Mouse (Mus musculus) MEL (cell line): ENCODE data around the gene Srbd1. TPM values are rescaled to one million over a fixed set of nuclear protein-coding genes. Genes with fewer than 3 reads are reported as not detected.

Source experiments
- DNase-seq: peaks from one replicate; pipeline ENCODE4 v3.0.0; 2011; ENCODE audit warnings: low read depth, low spot score
- H3K27ac ChIP-seq: 2 replicates; pipeline ENCODE4 v1.5.1; 2012; ENCODE audit warnings: low read depth, mild to moderate bottlenecking, control low read depth, low read length, moderate library complexity; ENCODE audit not compliant: control insufficient read depth
- H3K27me3 ChIP-seq, 2 experiments: fragments of 150-350 bp in 1 of 2; sonication (generic) in 1 of 2; 2 replicates each; pipeline ENCODE4 v1.6.1; 2012; ENCODE audit warnings: low read length in 2 of 2, mild to moderate bottlenecking in 2 of 2, improper control_type of control experiment in 1 of 2, moderate library complexity in 1 of 2; ENCODE audit not compliant: insufficient read depth in 2 of 2, control insufficient read depth in 1 of 2
- H3K36me3 ChIP-seq, 2 experiments: 2 replicates each; pipeline ENCODE4 v1.6.1; 2012 to 2014; ENCODE audit warnings: low read length in 2 of 2, improper control_type of control experiment in 1 of 2, inconsistent platforms in 1 of 2, mild to moderate bottlenecking in 1 of 2; ENCODE audit not compliant: insufficient read depth in 2 of 2, control insufficient read depth in 1 of 2
- H3K4me1 ChIP-seq, 2 experiments: fragments of 150-350 bp in 1 of 2; sonication (generic) in 1 of 2; 2 replicates each; pipeline ENCODE4 v1.6.1; 2012; ENCODE audit warnings: low read length in 2 of 2, improper control_type of control experiment in 1 of 2, mild to moderate bottlenecking in 1 of 2; ENCODE audit not compliant: insufficient read depth in 2 of 2, control insufficient read depth in 1 of 2
- H3K4me3 ChIP-seq, 2 experiments: fragments of 150-350 bp in 1 of 2; sonication (generic) in 1 of 2; 2 replicates each; pipeline ENCODE4 v1.5.1; 2012; ENCODE audit warnings: low read depth in 2 of 2, low read length in 2 of 2, mild to moderate bottlenecking in 2 of 2, moderate library complexity in 2 of 2, control low read depth in 1 of 2, improper control_type of control experiment in 1 of 2; ENCODE audit not compliant: control insufficient read depth in 1 of 2, insufficient read depth in 1 of 2
- H3K79me2 ChIP-seq: 2 replicates; pipeline ENCODE4 v1.6.1; 2012; ENCODE audit warnings: mild to moderate bottlenecking, low read length, moderate library complexity; ENCODE audit not compliant: control insufficient read depth, poor library complexity, insufficient read depth
- H3K9ac ChIP-seq: 2 replicates; pipeline ENCODE4 v1.6.1; 2012; ENCODE audit warnings: low read depth, mild to moderate bottlenecking, control low read depth, low read length, moderate library complexity; ENCODE audit not compliant: control insufficient read depth, poor library complexity, severe bottlenecking
- H3K9me3 ChIP-seq: fragments of 150-350 bp; sonication (generic); replicated peaks from 2 replicates; pipeline ENCODE4 v1.6.1; 2012; ENCODE audit warnings: mild to moderate bottlenecking, low read length, improper control_type of control experiment, moderate library complexity; ENCODE audit not compliant: insufficient read depth
- BHLHE40 ChIP-seq: IDR thresholded peaks from 2 replicates; pipeline ENCODE4 v1.6.1; 2012; ENCODE audit warnings: low read depth, mild to moderate bottlenecking, inconsistent platforms, low read length, improper control_type of control experiment, borderline replicate concordance
- CTCF ChIP-seq, 3 experiments: IDR thresholded peaks in 2 of 3; conservative IDR thresholded peaks in 1 of 3; 2 replicates each; pipeline ENCODE4 v1.5.1; 2011 to 2012; ENCODE audit warnings: low read length in 3 of 3, low read depth in 2 of 3, mild to moderate bottlenecking in 2 of 3, improper control_type of control experiment in 1 of 3, inconsistent platforms in 1 of 3, mixed read lengths in 1 of 3, moderate library complexity in 1 of 3; ENCODE audit not compliant: control insufficient read depth in 1 of 3, insufficient read depth in 1 of 3, poor library complexity in 1 of 3, severe bottlenecking in 1 of 3
- ELF1 ChIP-seq: IDR thresholded peaks from 2 replicates; pipeline ENCODE4 v1.6.1; 2014; ENCODE audit warnings: low read depth, mild to moderate bottlenecking, inconsistent platforms, low read length, improper control_type of control experiment, moderate library complexity
- EP300 ChIP-seq, 2 experiments: IDR thresholded peaks; 2 replicates each; pipeline ENCODE4 v1.6.1; 2011; ENCODE audit warnings: improper control_type of control experiment in 2 of 2, low read length in 2 of 2, low read depth in 1 of 2, mild to moderate bottlenecking in 1 of 2
- ETS1 ChIP-seq: IDR thresholded peaks from 2 replicates; pipeline ENCODE4 v1.6.1; 2012; ENCODE audit warnings: low read depth, mild to moderate bottlenecking, inconsistent platforms, low read length, improper control_type of control experiment, moderate library complexity
- GABPA ChIP-seq: IDR thresholded peaks from 2 replicates; pipeline ENCODE4 v1.6.1; 2012; ENCODE audit warnings: low read depth, mild to moderate bottlenecking, inconsistent platforms, low read length, improper control_type of control experiment, moderate library complexity
- GATA1 ChIP-seq: IDR thresholded peaks from 2 replicates; pipeline ENCODE4 v1.6.1; 2011; ENCODE audit warnings: low read depth, low read length, improper control_type of control experiment
- HCFC1 ChIP-seq: IDR thresholded peaks from 2 replicates; pipeline ENCODE4 v1.6.1; 2012; ENCODE audit warnings: low read depth, mild to moderate bottlenecking, inconsistent platforms, low read length, improper control_type of control experiment, moderate library complexity
- KAT2A ChIP-seq: conservative IDR thresholded peaks from 2 replicates; pipeline ENCODE4 v1.6.1; 2012; ENCODE audit warnings: low read depth, low read length, improper control_type of control experiment, inconsistent platforms
- MAZ ChIP-seq: IDR thresholded peaks from 2 replicates; pipeline ENCODE4 v1.6.1; 2012; ENCODE audit warnings: low read depth, mild to moderate bottlenecking, inconsistent platforms, low read length, improper control_type of control experiment
- MEF2A ChIP-seq: IDR thresholded peaks from 2 replicates; pipeline ENCODE4 v1.6.1; 2014; ENCODE audit warnings: low read depth, mild to moderate bottlenecking, inconsistent platforms, low read length, improper control_type of control experiment; ENCODE audit not compliant: poor library complexity, insufficient replicate concordance, severe bottlenecking; ENCODE audit errors: extremely low read depth
- MXI1 ChIP-seq: IDR thresholded peaks from 2 replicates; pipeline ENCODE4 v1.6.1; 2011; ENCODE audit warnings: mild to moderate bottlenecking, low read depth, low read length, improper control_type of control experiment
- MYB ChIP-seq: IDR thresholded peaks from 2 replicates; pipeline ENCODE4 v1.6.1; 2011; ENCODE audit warnings: mild to moderate bottlenecking, low read depth, low read length, improper control_type of control experiment
- NRF1 ChIP-seq: IDR thresholded peaks from 2 replicates; pipeline ENCODE4 v1.6.1; 2014; ENCODE audit warnings: low read depth, mild to moderate bottlenecking, inconsistent platforms, low read length, improper control_type of control experiment, moderate library complexity; ENCODE audit not compliant: poor library complexity, insufficient read depth, severe bottlenecking
- POLR2A ChIP-seq, 2 experiments: IDR thresholded peaks; 2 replicates each; pipeline ENCODE4 v1.6.1; 2011 to 2012; ENCODE audit warnings: low read length in 2 of 2, mild to moderate bottlenecking in 2 of 2, control low read depth in 1 of 2, improper control_type of control experiment in 1 of 2, low read depth in 1 of 2, moderate library complexity in 1 of 2; ENCODE audit not compliant: control insufficient read depth in 1 of 2, insufficient read depth in 1 of 2, poor library complexity in 1 of 2
- RAD21 ChIP-seq: IDR thresholded peaks from 2 replicates; pipeline ENCODE4 v1.6.1; 2011; ENCODE audit warnings: mild to moderate bottlenecking, low read depth, low read length, improper control_type of control experiment
- RCOR1 ChIP-seq: IDR thresholded peaks from 2 replicates; pipeline ENCODE4 v1.6.1; 2012; ENCODE audit warnings: low read depth, mild to moderate bottlenecking, inconsistent platforms, low read length, improper control_type of control experiment
- SIN3A ChIP-seq: IDR thresholded peaks from 2 replicates; pipeline ENCODE4 v1.6.1; 2012; ENCODE audit warnings: low read length, improper control_type of control experiment, inconsistent platforms
- SMC3 ChIP-seq: IDR thresholded peaks from 2 replicates; pipeline ENCODE4 v1.6.1; 2011; ENCODE audit warnings: low read depth, low read length, improper control_type of control experiment
- TBP ChIP-seq: IDR thresholded peaks from 2 replicates; pipeline ENCODE4 v1.8.0; 2011; ENCODE audit warnings: low read depth, low read length, improper control_type of control experiment
- TCF12 ChIP-seq: IDR thresholded peaks from 2 replicates; pipeline ENCODE4 v1.6.1; 2014; ENCODE audit warnings: low read depth, mild to moderate bottlenecking, inconsistent platforms, low read length, improper control_type of control experiment, moderate library complexity
- USF1 ChIP-seq: IDR thresholded peaks from 2 replicates; pipeline ENCODE4 v1.6.1; 2014; ENCODE audit warnings: low read depth, mild to moderate bottlenecking, inconsistent platforms, low read length, improper control_type of control experiment, moderate library complexity
- ZMIZ1 ChIP-seq: IDR thresholded peaks from 2 replicates; pipeline ENCODE4 v1.6.1; 2012; ENCODE audit warnings: low read depth, mild to moderate bottlenecking, inconsistent platforms, low read length, improper control_type of control experiment, moderate library complexity
- polyA plus RNA-seq, 2 experiments: library from polyadenylated mRNA; stranded (reverse) in 1 of 2; unstranded in 1 of 2; fragments of >175 nt in 1 of 2; fragments of >200 nt in 1 of 2; gene quantifications; 2 replicates each; pipeline versions ENCODE4 v1.2.1 to v1.2.4; 2012; ENCODE audit warnings: low replicate concordance in 2 of 2, low read depth in 1 of 2; ENCODE audit not compliant: insufficient read length in 2 of 2, insufficient read depth in 1 of 2, missing spikeins in 1 of 2
- total RNA-seq: library from RNA; depleted of rRNA; stranded (reverse); fragments of 300-350 nt; gene quantifications from 2 replicates; pipeline ENCODE4 v1.2.3, GENCODE M21; 2012

Srbd1 gene
- total and polyA plus RNA-seq, 3 experiments: 14.9 to 30.5 TPM; not detected in 1

DNA sequence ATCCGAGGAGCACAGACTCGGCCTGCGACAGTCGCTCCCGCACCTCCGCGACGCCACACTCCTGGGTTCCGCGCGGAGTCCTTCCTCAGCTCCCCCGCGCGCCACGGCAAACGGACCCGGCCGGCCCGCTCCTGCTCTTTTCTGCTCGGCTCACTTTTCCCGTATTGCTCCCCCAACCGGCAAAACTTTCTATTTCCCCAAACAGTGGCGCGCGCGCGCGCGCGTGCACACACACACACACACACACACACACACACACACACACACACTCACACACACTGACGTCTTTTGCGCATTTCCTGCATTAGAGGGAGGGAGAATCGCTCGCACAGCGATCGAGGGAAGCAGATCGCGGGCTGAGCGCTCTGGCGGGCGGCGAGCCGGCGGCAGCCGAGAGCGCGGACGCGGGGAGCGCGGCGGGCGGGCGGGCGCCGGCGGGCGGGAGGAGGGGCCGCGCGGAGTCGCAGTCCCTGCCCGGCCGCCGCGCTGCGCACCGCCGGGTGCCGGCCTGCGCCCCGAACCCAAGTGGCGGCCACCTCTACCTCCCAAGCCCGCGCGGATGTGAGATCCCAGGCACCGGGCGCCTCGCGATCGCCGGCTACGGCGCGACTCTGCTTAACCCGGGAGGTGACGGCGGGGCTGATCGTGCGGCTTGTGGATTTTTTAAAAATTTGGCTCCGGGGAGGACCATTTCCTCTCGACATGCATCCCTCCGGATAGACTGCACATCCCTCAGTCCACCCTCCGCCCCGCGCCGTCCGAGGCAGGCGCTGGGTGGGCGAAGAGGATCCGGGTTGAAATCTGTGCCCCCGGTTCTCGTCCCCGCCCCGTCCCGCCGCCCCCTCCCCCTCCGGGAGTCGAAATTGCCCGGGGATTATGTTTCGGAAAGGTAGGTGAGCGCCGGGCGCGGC is 22.6 kb upstream of the Srbd1 start, which contains the start of gene Prkce:
TSS of gene Prkce (plus strand) at position 466 of the 911 bp plus-strand sequence.
- peaks cover 9% of the 10 kb centered on the region for H3K79me2 ChIP-seq
- H3K27me3 ChIP-seq: no peaks in the 10 kb centered on the region
- TF ChIP-seq GATA1 (0 out of 2 replicates have a peak, but pooled peaks have one; percentile 3), TBP (0 out of 2 replicates have a peak, but pooled peaks have one; percentile 27), CTCF (IDR thresholded peaks at IDR 0.05 in 2 of 3, conservative IDR thresholded peaks at IDR 0.05 in 1 of 3; ENCODE audit: control insufficient read depth in 1 of 3, insufficient read depth in 1 of 3, low read depth in 2 of 3, low read length in 3 of 3, poor library complexity in 1 of 3, severe bottlenecking in 1 of 3) (peak in 2 of 3 experiments; percentile 46 to 49; a peak in 4 of 6 replicates), EP300 (IDR thresholded peaks at IDR 0.05; ENCODE audit: low read depth in 1 of 2, low read length in 2 of 2) (peak in 1 of 2 experiments; percentile 55; a peak in 1 of 4 replicates), SIN3A (peak; percentile 70), MAZ (0 out of 2 replicates have a peak, but pooled peaks have one; percentile 56), MYB (0 out of 2 replicates have a peak, but pooled peaks have one; percentile 21), NRF1 (peak; percentile 58; the same call in 1 of the 2 replicates), BHLHE40 (peak; percentile 68), RAD21 (no peak), MEF2A (no peak), USF1 (no peak), ETS1 (peak; percentile 88), RCOR1 (0 out of 2 replicates have a peak, but pooled peaks have one; percentile 49), ZMIZ1 (no peak), POLR2A (IDR thresholded peaks at IDR 0.05; ENCODE audit: control insufficient read depth in 1 of 2, insufficient read depth in 1 of 2, low read depth in 1 of 2, low read length in 2 of 2, poor library complexity in 1 of 2) (peak; percentile 64 to 73; a peak in 3 of 4 replicates), KAT2A (no peak; the same call in 1 of the 2 replicates), HCFC1 (peak; percentile 74), SMC3 (0 out of 2 replicates have a peak, but pooled peaks have one; percentile 14), MXI1 (peak; percentile 77), GABPA (no peak), ELF1 (peak; percentile 75), TCF12 (peak; percentile 81)
- peak within 1 kb of the TSS; percentile 61 to 99 for H3K4me3 ChIP-seq
- H3K9ac ChIP-seq: peak within 1 kb of the TSS; percentile 80
- H3K36me3 ChIP-seq: peaks cover 0 to 20% of the 10 kb centered on the region in 2 experiments; a peak in 2 of 4 replicates
- peak; percentile 91 for DNase-seq
- no peaks in the 10 kb centered on the region for H3K9me3 ChIP-seq
- H3K4me1 ChIP-seq: peaks cover 9 to 25% of the 10 kb centered on the region in 2 experiments
- peak within 1 kb of the TSS; percentile 40 for H3K27ac ChIP-seq
